Mouse (Mus musculus): ENCODE measurements at regions not wholly inside any gene's neighbourhood (a gene's known extent, or its start where the extent isn't known, plus 50 kb on each side); places are given as distances from the start of the nearest gene placed in this dataset.

DNA sequence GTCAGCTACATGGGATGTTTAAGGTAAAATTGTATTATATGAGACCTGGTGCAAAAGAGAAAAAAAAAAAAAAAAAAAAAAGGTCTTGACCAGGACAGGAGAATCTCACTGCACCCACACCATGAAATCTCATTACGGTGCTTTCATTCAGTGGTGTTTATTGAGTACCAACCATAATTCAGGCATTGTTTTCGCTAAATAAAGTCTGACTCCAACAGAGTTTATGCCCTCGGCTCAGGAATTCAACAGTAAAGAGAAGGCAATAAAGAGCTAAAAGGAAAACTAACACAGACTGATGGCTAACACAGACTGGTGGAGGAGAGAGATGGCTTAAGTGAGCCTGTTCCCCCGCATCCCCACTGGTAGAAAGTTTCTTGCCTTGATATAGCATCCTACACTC lies 112.0 kb downstream of the Adamts15 start:
- H3K4me3 ChIP-seq, result no peak overlapping the region
- H3K27ac ChIP-seq (replicated peaks), result no peak overlapping the region
- H3K4me1 ChIP-seq (replicated peaks), result no peaks in the 10 kb centered on the region
- H3K4me2 ChIP-seq, result no peak overlapping the region
- H3K9me3 ChIP-seq, result no peaks in the 10 kb centered on the region
- ATAC-seq (ENCODE audit: low FRiP score, low read depth), result no peak
- H3K9ac ChIP-seq, result no peak overlapping the region
- 45% methylated on average over 4 of the region's 4 CpGs for WGBS
- H3K36me3 ChIP-seq, result no peaks in the 10 kb centered on the region
- H3K27me3 ChIP-seq, result no peaks in the 10 kb centered on the region

DNA sequence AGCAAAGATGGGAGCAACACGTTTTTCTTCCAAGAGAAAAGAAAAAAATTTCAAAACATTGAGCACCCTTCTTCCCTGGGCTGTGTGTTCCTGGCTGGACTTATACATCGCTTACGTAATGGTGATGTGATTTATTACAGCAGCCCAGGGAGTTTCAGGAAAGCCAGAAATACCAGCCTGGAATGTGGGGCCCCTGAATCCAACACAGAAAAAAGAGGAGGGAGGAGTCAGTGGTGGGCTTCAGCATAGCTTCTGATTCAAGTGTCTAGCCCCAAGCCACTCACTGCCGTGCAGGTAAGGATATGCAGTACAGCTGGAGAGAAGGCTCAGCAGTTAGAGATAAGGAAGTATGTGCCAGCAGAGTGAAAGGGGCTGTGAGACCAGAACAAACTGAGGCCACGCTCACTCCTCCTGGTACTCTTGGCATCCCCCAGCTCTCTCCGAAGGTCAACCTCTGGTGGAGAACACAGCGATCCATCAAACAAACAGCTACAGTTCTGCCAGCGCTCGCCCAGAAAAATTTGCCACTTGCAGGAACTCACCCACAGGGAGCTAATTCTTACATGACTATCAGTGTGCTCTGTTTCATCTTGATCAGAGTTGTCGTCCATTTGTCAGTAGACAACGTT lies 113.3 kb downstream of the Adamts15 start:
- Histone ChIP-seq H3K9ac (no peak overlapping the region), H3K4me1 (replicated peaks) (no peaks in the 10 kb centered on the region), H3K27me3 (no peaks in the 10 kb centered on the region), H3K27ac (replicated peaks) (no peak overlapping the region), H3K36me3 (no peaks in the 10 kb centered on the region), H3K9me3 (no peaks in the 10 kb centered on the region), H3K4me2 (no peak overlapping the region), H3K4me3 (no peak overlapping the region)
- ATAC-seq (ENCODE audit: low FRiP score, low read depth), result no peak
- WGBS, result 65% methylated on average over 11 of the region's 11 CpGs

DNA sequence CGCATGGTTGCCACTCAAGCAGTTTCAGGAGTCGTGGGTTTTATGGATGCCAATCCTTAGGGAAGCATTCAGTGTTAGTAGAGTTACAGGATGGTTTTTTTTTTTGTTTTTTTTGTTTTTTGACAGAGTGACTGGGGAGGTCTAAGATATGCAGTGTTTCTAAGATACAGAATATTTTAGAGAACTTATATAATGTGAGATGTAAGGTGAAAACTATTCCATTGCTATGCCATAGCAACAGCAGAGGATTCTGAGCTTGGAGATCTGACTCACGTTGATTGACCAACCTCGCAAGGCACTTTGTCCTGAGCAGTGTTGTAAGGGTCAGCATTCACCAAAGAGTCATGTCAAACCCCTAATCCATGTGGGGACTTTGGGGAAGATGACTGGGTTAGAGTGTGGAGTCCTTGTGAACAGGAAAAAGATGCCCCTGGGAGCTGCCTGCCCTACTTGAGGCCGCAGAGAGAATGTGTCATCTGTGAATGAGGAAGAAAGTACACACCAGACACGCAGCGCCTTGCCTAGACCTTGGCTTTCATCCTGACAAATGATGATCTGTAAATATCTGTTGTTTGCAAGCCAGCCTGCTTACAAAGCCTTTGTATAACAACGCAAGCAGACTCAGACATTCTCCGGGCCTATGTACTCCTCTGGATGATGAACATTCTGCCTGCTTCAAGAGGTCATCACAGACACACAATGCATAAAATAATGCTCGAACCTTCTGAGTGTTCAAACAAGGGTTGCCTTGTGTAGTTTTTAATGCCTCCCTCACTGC lies 118.3 kb downstream of the Adamts15 start:
- H3K9ac ChIP-seq, result no peak overlapping the region
- H3K27me3 ChIP-seq, result no peaks in the 10 kb centered on the region
- H3K4me1 ChIP-seq (replicated peaks), result no peaks in the 10 kb centered on the region
- H3K9me3 ChIP-seq, result no peaks in the 10 kb centered on the region
- no peak overlapping the region for H3K4me2 ChIP-seq
- WGBS, result 75% methylated on average over 10 of the region's 10 CpGs
- no peak overlapping the region for H3K27ac ChIP-seq (replicated peaks)
- H3K36me3 ChIP-seq, result no peaks in the 10 kb centered on the region
- no peak overlapping the region for H3K4me3 ChIP-seq
- no peak for ATAC-seq (ENCODE audit: low FRiP score, low read depth)

DNA sequence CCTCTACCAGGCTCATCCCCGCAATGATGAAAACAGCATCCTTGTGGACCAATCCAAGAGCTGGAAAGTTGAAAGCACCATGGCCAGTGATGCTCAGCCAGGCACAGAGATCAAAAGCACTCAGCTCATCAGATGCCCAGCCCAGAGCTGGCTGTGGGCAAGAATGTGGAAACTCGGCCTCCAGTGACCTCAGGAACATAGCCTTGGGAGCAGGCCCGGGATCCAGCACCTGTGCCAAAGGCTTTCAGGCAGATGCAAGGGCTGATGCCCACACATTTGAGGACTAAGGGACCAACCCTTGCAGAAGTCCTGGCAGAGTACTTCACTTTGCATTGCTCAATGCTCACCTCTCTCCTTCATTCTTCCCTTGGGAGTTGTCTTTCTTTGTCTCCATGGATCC lies 119.4 kb downstream of the Adamts15 start:
- no peak for ATAC-seq (ENCODE audit: low FRiP score, low read depth)
- WGBS, result 87% methylated on average over 3 of the region's 3 CpGs

DNA sequence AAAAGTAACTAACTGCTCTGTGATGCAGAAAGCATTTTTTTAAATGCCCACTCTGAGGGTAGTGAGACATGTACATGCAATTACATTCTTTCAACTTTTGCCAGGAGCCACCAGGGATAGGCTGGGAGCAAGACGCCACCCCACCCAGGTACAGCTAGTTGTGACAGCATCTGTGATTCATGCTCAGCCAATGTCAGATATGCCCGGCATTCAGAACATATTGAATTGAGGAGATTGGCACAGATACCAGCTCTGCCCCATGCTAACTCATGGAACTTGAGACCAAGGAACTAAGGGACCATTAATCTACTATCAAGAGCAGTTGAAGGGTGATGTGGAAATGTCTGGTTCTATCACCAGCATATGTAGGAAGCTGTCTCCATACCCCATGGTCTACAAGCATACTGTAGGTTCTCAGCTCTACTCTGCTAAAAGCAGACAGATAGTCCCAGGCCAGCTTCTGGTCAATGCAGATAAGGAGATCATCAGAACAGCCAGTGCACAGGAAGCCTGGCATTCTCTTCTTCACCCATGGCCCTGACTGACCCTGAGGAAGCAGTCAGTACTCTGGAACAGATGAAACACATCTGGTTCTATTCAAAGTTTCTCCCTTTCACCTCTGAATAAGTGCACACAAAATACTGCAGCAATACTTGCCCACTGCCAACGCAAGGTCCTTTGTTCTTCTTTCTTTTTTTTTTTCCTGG lies 127.4 kb downstream of the Adamts15 start:
- Histone ChIP-seq H3K4me1 (replicated peaks) (no peaks in the 10 kb centered on the region), H3K27me3 (no peaks in the 10 kb centered on the region), H3K36me3 (no peaks in the 10 kb centered on the region), H3K9ac (no peak overlapping the region), H3K4me2 (no peak overlapping the region), H3K9me3 (no peaks in the 10 kb centered on the region), H3K4me3 (no peak overlapping the region), H3K27ac (replicated peaks) (no peak overlapping the region)
- ATAC-seq (ENCODE audit: low FRiP score, low read depth), result no peak
- 86% methylated on average over 3 of the region's 3 CpGs for WGBS

More for the DNA sequence above, 119.4 kb downstream of the Adamts15 start:
- Histone ChIP-seq H3K9me3 (no peaks in the 10 kb centered on the region), H3K36me3 (no peaks in the 10 kb centered on the region), H3K4me1 (replicated peaks) (no peaks in the 10 kb centered on the region), H3K4me2 (no peak overlapping the region), H3K4me3 (no peak overlapping the region), H3K9ac (no peak overlapping the region), H3K27ac (replicated peaks) (no peak overlapping the region), H3K27me3 (no peaks in the 10 kb centered on the region)

DNA sequence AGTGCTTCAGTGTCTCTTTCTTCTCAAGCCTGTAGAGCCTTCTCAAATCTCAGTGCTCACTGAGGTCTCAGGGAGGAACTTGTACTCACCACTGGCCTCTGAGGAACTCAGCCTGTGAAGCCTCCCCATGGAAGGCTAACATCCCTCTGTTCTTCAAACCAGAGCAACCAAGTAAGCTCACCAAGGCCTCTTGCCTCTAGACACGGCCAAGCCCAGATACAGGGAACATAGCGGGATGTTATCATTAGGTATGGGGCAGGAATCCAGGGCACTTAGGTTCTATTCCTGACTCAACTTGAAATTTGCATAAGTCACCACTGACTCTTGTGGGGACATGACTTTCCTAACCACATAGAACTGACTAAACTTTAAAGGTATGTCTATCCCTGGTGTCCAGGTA lies 141.0 kb downstream of the Adamts15 start:
- H3K9ac ChIP-seq, result no peak overlapping the region
- ATAC-seq (ENCODE audit: low FRiP score, low read depth), result no peak
- no peak overlapping the region for H3K27ac ChIP-seq (replicated peaks)
- no peaks in the 10 kb centered on the region for H3K27me3 ChIP-seq
- H3K4me2 ChIP-seq, result no peak overlapping the region
- no peak overlapping the region for H3K4me3 ChIP-seq
- no peaks in the 10 kb centered on the region for H3K4me1 ChIP-seq (replicated peaks)
- whole genome bisulfite sequencing, result 90% methylated on average over 2 of the region's 2 CpGs
- H3K36me3 ChIP-seq, result no peaks in the 10 kb centered on the region
- H3K9me3 ChIP-seq, result no peaks in the 10 kb centered on the region

DNA sequence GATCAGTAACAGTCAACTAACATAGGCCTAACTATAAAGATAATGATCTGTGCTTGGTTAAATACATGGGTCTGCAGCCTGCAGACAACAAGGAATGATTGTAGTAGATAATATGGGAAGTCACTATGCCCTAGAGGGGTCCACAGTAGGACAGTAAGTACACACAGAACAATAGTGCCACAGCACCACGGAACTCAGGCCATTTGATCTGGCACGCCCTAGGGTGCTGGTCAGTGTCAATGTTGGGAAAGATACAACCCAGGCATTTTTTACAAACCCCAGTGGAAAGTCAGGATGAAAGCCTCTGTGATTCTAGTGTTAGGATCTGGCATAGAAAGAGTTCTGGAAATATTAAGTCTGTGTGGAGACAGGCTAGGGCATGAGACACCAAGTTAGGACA lies 144.4 kb downstream of the Adamts15 start:
- no peak for ATAC-seq (ENCODE audit: low FRiP score, low read depth)
- Histone ChIP-seq H3K9ac (no peak overlapping the region), H3K27me3 (no peaks in the 10 kb centered on the region), H3K4me3 (no peak overlapping the region), H3K36me3 (no peaks in the 10 kb centered on the region), H3K27ac (replicated peaks) (no peak overlapping the region), H3K4me1 (replicated peaks) (no peaks in the 10 kb centered on the region), H3K9me3 (no peaks in the 10 kb centered on the region), H3K4me2 (no peak overlapping the region)
- 87% methylated on average over 2 of the region's 2 CpGs for WGBS

DNA sequence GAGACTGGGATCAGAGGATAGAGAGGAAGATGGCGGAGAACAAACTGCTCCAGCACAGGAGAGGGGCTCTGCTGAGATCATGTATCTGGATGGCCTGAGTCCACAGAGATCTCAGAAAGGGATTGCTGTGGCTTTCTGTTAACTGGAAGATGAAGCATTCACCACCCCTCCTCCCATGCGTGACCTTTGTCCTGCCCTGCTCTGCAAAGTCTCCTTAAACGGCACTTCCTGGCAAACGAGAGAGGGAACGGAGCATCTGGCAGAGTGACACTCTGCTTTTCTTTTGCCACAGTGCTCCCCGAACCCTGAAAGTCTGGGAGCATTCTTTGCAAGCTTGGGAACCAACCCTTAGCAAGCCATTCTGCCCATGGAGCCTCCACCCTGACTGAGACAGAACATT lies 147.1 kb downstream of the Adamts15 start:
- WGBS, result 52% methylated on average over 6 of the region's 6 CpGs
- no peaks in the 10 kb centered on the region for H3K27me3 ChIP-seq
- no peaks in the 10 kb centered on the region for H3K4me1 ChIP-seq (replicated peaks)
- no peak overlapping the region for H3K4me3 ChIP-seq
- H3K9me3 ChIP-seq, result no peaks in the 10 kb centered on the region
- H3K36me3 ChIP-seq, result no peaks in the 10 kb centered on the region
- no peak overlapping the region for H3K9ac ChIP-seq
- H3K27ac ChIP-seq (replicated peaks), result no peak overlapping the region
- H3K4me2 ChIP-seq, result no peak overlapping the region
- no peak for ATAC-seq (ENCODE audit: low FRiP score, low read depth)

DNA sequence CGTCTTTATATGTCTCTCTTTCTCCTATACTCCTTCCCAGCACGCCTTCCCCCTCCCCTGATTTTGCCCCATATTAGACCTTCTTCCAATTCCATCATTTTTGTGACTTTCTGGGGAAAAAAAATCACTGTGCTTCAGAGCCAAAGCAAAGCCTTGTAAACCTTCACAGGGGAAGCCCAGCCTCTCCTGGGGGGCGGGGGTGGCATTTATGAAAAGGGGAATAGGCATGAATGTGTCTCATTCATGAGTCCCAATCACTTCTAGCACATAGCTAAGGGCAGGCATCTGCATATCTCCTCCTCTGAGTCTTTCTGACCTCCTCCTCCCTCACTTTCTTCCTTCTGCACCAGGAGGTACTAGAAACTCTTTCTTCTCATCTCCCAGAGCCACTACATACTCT lies 149.8 kb downstream of the Adamts15 start:
- Histone ChIP-seq H3K27me3 (no peaks in the 10 kb centered on the region), H3K9me3 (no peaks in the 10 kb centered on the region), H3K4me2 (no peak overlapping the region), H3K27ac (replicated peaks) (no peak overlapping the region), H3K4me1 (replicated peaks) (no peaks in the 10 kb centered on the region), H3K9ac (no peak overlapping the region), H3K4me3 (no peak overlapping the region), H3K36me3 (no peaks in the 10 kb centered on the region)
- no peak for ATAC-seq (ENCODE audit: low FRiP score, low read depth)
- WGBS, result 77% methylated on average over 3 of the region's 3 CpGs

DNA sequence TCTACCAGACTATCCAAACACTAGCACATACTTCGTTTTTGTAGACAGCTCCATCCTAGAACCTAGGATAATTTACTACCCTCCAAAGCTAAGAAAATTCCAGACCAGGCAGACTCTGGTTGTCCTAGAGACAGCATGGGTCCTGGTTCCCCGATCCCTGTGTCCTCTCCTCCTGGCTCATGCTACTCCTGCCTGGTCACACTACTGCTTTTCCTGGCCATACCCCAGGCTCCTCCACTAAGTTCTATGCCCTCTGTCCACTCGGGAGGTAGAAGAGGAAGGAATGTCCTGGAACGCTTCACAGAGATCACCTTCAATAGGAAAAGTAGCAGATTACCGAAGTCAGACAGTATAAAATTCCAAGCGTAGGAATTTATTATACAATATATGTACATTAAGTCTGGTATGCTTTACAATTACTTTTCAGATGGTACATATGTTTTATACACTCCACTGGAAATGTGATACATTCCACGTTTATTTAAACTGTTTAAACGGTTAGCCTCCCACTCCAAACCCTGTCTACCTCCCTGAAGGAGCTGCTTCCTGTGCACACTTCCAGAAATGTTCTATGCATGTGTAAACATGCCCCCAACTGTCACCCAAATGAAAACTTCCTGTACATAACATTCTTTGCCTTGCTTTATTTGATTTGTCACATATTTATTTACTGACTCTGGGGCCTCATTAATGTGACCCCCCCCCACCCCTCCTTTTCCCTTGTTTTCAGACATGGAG lies 151.6 kb downstream of the Adamts15 start:
- H3K9me3 ChIP-seq, result no peaks in the 10 kb centered on the region
- H3K4me1 ChIP-seq (replicated peaks), result no peaks in the 10 kb centered on the region
- WGBS, result 80% methylated on average over 8 of the region's 8 CpGs
- ATAC-seq (ENCODE audit: low FRiP score, low read depth), result no peak
- H3K4me3 ChIP-seq, result no peak overlapping the region
- H3K4me2 ChIP-seq, result no peak overlapping the region
- no peak overlapping the region for H3K9ac ChIP-seq
- no peak overlapping the region for H3K27ac ChIP-seq (replicated peaks)
- no peaks in the 10 kb centered on the region for H3K36me3 ChIP-seq
- no peaks in the 10 kb centered on the region for H3K27me3 ChIP-seq

DNA sequence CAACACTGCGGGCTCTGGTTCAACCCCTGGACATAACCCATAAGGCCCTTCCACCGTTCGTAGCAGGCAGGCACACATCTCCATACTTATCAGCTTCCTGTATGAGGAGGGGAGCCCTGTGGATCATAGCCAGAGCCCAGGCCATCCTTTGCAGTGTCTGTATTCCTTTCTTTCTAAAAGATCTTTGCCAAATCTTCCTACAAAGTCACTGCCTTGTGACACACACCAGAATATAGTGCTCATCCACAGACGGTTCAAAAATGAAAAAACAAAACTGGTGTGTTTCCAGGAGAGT lies 152.9 kb downstream of the Adamts15 start:
- Histone ChIP-seq H3K9ac (no peak overlapping the region), H3K4me3 (no peak overlapping the region), H3K27ac (replicated peaks) (no peak overlapping the region), H3K4me1 (replicated peaks) (no peaks in the 10 kb centered on the region), H3K4me2 (no peak overlapping the region), H3K36me3 (no peaks in the 10 kb centered on the region), H3K27me3 (no peaks in the 10 kb centered on the region), H3K9me3 (no peaks in the 10 kb centered on the region)
- ATAC-seq (ENCODE audit: low FRiP score, low read depth), result no peak
- WGBS, result 73% methylated on average over 4 of the region's 4 CpGs
